Mouse (Mus musculus) urinary bladder, adult 2 months (tissue): ENCODE data around the gene Baiap2l2. TPM values are rescaled to one million over a fixed set of nuclear protein-coding genes. Genes with fewer than 3 reads are reported as not detected.

ENCODE experiments used
- DNase-seq: peaks from one replicate; pipeline ENCODE4 v3.0.0; 2022; ENCODE audit warnings: low spot score
- polyA plus RNA-seq: library from polyadenylated mRNA; depleted of rRNA; stranded (reverse); fragments of >200 nt; gene quantifications from 2 replicates; pipeline ENCODE4 v1.2.3, GENCODE M21; 2012; rRNA removed

Baiap2l2 gene
- polyA plus RNA-seq, 1 experiment = 4.5 TPM

GRCm38 (mm10) chr15:79212750-79213446 lies 72.4 kb downstream of the Baiap2l2 start:
- DNase-seq = no peak

- no peak for DNase-seq
Measured at GRCm38 (mm10) chr15:79210357-79210756, 75.0 kb downstream of the Baiap2l2 start.

- DNase-seq = no peak
Measured at GRCm38 (mm10) chr15:79208758-79209439, 76.4 kb downstream of the Baiap2l2 start.

GRCm38 (mm10) chr15:79208211-79208610 lies 77.1 kb downstream of the Baiap2l2 start:
- DNase-seq = no peak

Other genes with a start within 250 kb of the Baiap2l2 start
- 0.14 and 0.19 TPM in 2 replicates for gene Galr3, start 243.7 kb downstream of the Baiap2l2 start, polyA plus RNA-seq
- 24.5 and 26.0 TPM in 2 replicates for gene Ankrd54, start 222.6 kb downstream of the Baiap2l2 start, polyA plus RNA-seq
- gene Eif3l, start 210.4 kb downstream of the Baiap2l2 start, polyA plus RNA-seq = 125 and 145 TPM in 2 replicates
- gene Micall1, start 176.6 kb downstream of the Baiap2l2 start, polyA plus RNA-seq = 63.5 and 79.4 TPM in 2 replicates
- 145 and 194 TPM in 2 replicates for gene Polr2f, start 144.5 kb downstream of the Baiap2l2 start, polyA plus RNA-seq
- 3.7 and 4.0 TPM in 2 replicates for gene 1700088E04Rik, start 144.3 kb downstream of the Baiap2l2 start, polyA plus RNA-seq
- 11.0 and 11.8 TPM in 2 replicates for gene Sox10, start 120.3 kb downstream of the Baiap2l2 start, polyA plus RNA-seq
- 33.3 and 41.7 TPM in 2 replicates for gene Pick1, start 56.4 kb downstream of the Baiap2l2 start, polyA plus RNA-seq
- 0.96 and 1.1 TPM in 2 replicates for gene Gm49486, start 56.1 kb downstream of the Baiap2l2 start, polyA plus RNA-seq
- gene Slc16a8, start 30.8 kb downstream of the Baiap2l2 start, polyA plus RNA-seq = 0.04 and 0.21 TPM in 2 replicates
- gene Pla2g6, start 42.9 kb upstream of the Baiap2l2 start, polyA plus RNA-seq = 20.5 and 20.6 TPM in 2 replicates
- gene Maff, start 61.1 kb upstream of the Baiap2l2 start, polyA plus RNA-seq = 11.0 and 13.0 TPM in 2 replicates
- gene Tmem184b, start 118.0 kb upstream of the Baiap2l2 start, polyA plus RNA-seq = 51.5 and 68.3 TPM in 2 replicates
- gene Csnk1e, start 170.0 kb upstream of the Baiap2l2 start, polyA plus RNA-seq = 76.7 and 90.3 TPM in 2 replicates
- 0.04 and 0.07 TPM in 2 replicates for gene Kcnj4, start 219.7 kb upstream of the Baiap2l2 start, polyA plus RNA-seq
- gene Kdelr3, start 230.9 kb upstream of the Baiap2l2 start, polyA plus RNA-seq = 48.5 and 54.9 TPM in 2 replicates